Mouse (Mus musculus) mouse trophoblast stem cell (cell line): ENCODE measurements around the gene 1110008P14Rik.

Experiments used
- in situ Hi-C, 2 experiments: fragments of 300-500 bp; cut with MseI, MboI; formaldehyde crosslinking; loops; 2 replicates in 1 of 2; 3 replicates in 1 of 2; pipeline ENCODE4 v1.15.1; 2025

The 1110008P14Rik gene

GRCm38 (mm10) chr2:32408429-32409424 lies 27.0 kb upstream of the 1110008P14Rik start:
- in situ Hi-C loops, result no loop called here

GRCm38 (mm10) chr2:32407144-32407824 lies 25.5 kb upstream of the 1110008P14Rik start:
- in situ Hi-C loops, result no loop called here

DNA sequence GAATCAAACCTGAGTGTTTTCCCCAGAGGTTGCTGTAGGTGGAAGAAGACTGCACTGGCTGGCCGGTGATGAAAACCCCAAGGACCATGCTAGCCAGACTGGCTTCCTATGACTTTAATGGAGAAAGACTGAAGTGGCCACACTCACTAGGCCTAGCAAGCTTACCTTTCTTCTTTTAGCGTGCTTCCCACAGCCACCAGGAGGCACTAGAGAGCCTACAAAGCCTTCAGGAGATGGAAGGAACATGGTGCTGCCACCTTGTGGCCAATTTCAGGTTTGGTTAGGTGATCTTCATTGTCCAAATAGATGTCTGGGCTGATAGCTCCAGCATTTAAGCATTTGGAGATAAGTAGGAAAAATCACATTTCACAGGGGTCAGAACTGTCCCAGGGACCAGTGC lies 22.9 kb upstream of the 1110008P14Rik start:
- in situ Hi-C loops, result loop anchor here (5.0 kb wide), 1 partner anchor 83 kb away; no protein-coding TSS in a partner anchor

DNA sequence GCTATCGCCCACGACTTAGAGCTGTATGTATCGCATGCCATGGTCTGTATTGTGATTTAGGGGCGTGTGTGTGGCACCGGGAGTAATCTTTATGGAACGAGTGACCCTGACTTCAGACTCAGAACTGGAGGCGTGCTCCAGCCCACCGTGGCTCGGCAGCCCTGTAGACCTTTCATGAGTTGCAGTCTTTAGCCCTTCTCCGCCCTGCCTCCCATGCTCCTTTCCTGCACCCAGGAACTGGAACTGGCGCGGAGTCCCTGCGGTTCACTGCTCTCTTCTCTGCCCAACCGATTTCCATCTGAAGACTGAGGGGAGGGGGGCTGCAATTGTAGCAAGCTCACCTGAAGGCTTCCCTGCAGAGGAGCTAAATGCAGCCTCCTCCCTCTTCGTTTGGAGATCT lies 15.0 kb upstream of the 1110008P14Rik start:
- in situ Hi-C loops, result no loop called here

GRCm38 (mm10) chr2:32395946-32396621 lies 14.3 kb upstream of the 1110008P14Rik start:
- in situ Hi-C loops, result no loop called here

GRCm38 (mm10) chr2:32395484-32395945 lies 13.8 kb upstream of the 1110008P14Rik start, which contains the start of gene Ptges2:
Gene Ptges2, plus strand, starts transcription at chr2:32395896.
- in situ Hi-C loops, result no loop called here

DNA sequence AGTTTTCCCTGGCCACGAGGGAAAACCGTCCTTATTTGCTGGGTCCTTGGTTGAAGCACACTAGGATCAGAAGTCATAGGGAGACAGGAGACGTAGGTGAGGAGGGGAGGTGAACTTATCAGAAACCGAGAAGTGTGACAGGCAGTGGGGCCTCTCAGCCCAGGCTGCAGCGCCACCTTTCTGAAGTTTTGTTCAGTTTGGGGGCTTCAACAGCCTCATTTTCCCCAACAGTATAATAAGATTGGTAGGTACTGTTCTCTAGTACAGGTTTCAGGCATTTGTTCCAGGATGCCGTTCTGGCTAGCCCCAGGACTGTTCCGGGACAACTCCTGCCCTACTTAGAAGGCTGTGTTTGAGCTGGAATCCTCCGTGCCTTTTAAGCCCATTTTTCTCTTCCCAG lies 13.2 kb upstream of the 1110008P14Rik start:
- in situ Hi-C loops, result no loop called here

DNA sequence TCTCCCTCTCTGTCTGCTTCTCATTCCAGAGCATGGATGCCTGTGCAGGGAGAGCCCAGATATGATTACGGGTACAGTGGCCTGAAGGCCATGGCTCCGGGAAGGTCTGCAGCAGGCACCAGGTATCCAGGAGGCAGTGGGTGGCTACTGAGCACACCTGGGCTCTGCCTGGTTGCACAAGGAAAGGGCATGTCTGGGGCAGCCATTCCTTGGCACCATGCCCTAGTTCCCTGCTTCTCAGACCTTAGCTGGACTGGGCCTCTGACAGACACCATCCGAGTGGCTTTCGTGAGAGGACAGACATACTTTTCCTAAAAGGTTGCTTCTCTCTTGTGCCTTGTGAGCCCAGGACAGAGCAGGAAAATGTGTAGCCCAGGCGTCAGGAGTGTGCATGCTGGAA lies 10.3 kb upstream of the 1110008P14Rik start:
- in situ Hi-C loops, result no loop called here

DNA sequence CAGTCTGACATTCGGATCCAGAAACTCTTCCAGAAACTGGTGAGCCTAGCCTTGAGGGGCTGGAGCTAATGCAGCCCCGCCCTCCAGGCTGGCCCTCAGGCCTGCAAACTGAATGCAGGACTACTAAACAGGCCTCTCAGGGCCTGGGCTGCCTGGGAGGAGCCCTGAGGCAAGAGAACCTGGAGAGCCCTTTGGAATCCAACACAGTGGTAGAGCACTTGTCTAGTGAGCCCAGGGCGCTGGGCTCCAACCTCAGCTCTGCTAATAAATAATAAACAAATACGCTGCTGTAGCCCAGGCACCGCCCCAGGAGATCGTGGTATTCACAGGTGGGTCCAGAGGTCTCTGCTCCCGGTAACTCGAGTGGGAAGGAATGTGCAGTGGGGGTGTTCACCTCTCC lies 9.1 kb upstream of the 1110008P14Rik start:
- in situ Hi-C loops, result no loop called here

- in situ Hi-C loops, result no loop called here
Observed at GRCm38 (mm10) chr2:32389157-32389556, 7.4 kb upstream of the 1110008P14Rik start.

- in situ Hi-C loops, result no loop called here
Observed at GRCm38 (mm10) chr2:32387706-32388490, 6.2 kb upstream of the 1110008P14Rik start, which contains the start of gene Lcn2. Gene Lcn2, minus strand, starts transcription at chr2:32388252.

- in situ Hi-C loops, result no loop called here
Observed at GRCm38 (mm10) chr2:32382689-32383088, 951 bp upstream of the 1110008P14Rik start.

- in situ Hi-C loops, result no loop called here
Observed at GRCm38 (mm10) chr2:32381141-32381774, 480 bp downstream of the 1110008P14Rik start.

- in situ Hi-C loops, result no loop called here
Observed at GRCm38 (mm10) chr2:32380001-32380500, 1.7 kb downstream of the 1110008P14Rik start.

GRCm38 (mm10) chr2:32376963-32377362 lies 4.8 kb downstream of the 1110008P14Rik start:
- in situ Hi-C loops, result no loop called here

- in situ Hi-C loops, result no loop called here
Observed at GRCm38 (mm10) chr2:32375317-32375940, 6.3 kb downstream of the 1110008P14Rik start.

GRCm38 (mm10) chr2:32374191-32374590 lies 7.5 kb downstream of the 1110008P14Rik start:
- in situ Hi-C loops, result no loop called here

DNA sequence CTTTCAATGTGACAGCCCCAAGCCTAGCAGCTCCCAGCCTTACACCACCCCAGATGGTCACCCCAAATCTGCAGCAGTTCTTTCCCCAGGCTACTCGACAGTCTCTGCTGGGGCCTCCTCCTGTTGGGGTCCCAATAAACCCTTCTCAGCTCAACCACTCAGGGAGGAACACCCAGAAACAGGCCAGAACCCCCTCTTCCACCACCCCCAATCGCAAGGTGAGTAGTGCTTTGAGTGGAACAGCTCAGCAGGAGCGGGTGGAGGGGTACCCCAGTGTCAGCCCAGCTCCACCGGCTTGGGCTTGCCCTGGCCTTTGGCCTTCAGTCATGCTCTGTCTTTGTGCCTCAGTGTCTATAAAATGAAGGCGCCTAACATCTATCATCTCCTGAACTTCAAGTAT lies 14.4 kb downstream of the 1110008P14Rik start:
- in situ Hi-C loops, result no loop called here

- in situ Hi-C loops, result no loop called here
Observed at GRCm38 (mm10) chr2:32364121-32364520, 17.6 kb downstream of the 1110008P14Rik start.
